In the genomic region with DNA sequence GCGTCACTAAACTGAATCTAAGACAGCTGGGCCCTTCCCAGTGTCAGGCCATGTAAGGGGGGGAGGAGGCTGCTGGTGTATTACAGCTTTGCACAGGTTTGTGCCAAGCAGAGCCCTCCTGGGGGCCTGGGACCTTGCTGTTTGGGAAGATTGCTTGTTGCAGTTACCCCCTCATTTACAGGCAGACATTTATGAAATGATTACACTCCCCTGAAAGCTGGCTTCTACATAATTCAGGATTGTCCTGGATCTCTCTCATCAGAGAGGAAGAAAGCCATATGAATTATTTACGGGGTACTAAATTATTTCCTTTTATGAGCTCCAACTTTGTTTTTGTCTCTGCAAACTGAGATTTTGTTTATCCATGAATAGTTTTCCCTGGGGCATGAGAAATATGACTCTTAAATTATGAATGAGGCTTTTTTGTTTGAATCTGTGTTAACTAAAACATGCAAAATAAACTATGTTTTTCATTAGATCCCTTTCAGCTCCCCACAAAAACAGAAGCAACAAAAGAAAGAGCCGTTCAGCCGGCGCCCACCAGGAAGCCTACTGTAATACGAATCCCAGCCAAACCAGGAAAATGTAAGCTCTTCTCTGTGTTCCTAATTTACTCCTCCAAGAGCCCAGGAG, we compare ENCODE assay signal across 14 mouse cellular contexts. TPM values are rescaled to one million over a fixed set of nuclear protein-coding genes. Genes with fewer than 3 reads are reported as not detected.
DNase-seq lines count a peak whose midpoint lies in the region; ATAC-seq and TF ChIP-seq lines count a peak whose summit lies in the region.
"Had no signal": no experiment of that assay in that cellular context is flagged by ENCODE, and none has a peak within 500 bp of the region (broad histone marks: within the 10 kb centered on the region; RNA-seq: fewer than 3 reads in every experiment).

No protein-coding gene starts in this region.

- H3K36me3 ChIP-seq in forebrain, embryonic 14.5 days (ENCODE audit: control insufficient read depth, insufficient read depth, low read length), result no peaks in the 10 kb centered on the region
- H3K36me3 ChIP-seq in limb, embryonic 12.5 days, result peaks cover 5% of the 10 kb centered on the region; the same call in 1 of the 2 replicates

- no peak for TF ChIP-seq POLR2A in cerebellum, adult 2 months (IDR thresholded peaks at IDR 0.05; ENCODE audit: borderline replicate concordance, insufficient read depth, low read length)

- no peaks in the 10 kb centered on the region for H3K4me1 ChIP-seq in cerebellum, adult 2 months (ENCODE audit: control insufficient read depth, insufficient read depth, low read length)
- peaks cover 4% of the 10 kb centered on the region for H3K4me1 ChIP-seq in forebrain, embryonic 14.5 days (ENCODE audit: control insufficient read depth, insufficient read depth, low read length)
- peaks cover 28% of the 10 kb centered on the region for H3K4me1 ChIP-seq in limb, embryonic 12.5 days (replicated peaks)

- no peak for TF ChIP-seq CTCF in cerebellum, adult 2 months (IDR thresholded peaks at IDR 0.05; ENCODE audit: borderline replicate concordance, insufficient read depth, low read depth, low read length)

- ATAC-seq in forebrain, embryonic 14.5 days, result peak; percentile 70; the same call in 1 of the 2 replicates
- ATAC-seq in limb, embryonic 12.5 days (ENCODE audit: insufficient number of reproducible peaks, insufficient read depth, low FRiP score, low TSS enrichment, low read depth), result peak; percentile 52; the same call in 1 of the 2 replicates

- H3K27ac ChIP-seq in cerebellum, adult 2 months (ENCODE audit: insufficient read depth, low read length), result no peak overlapping the region
- 0 out of 2 replicates have a peak overlapping the region, but pooled peaks have one; percentile 14 for H3K27ac ChIP-seq in forebrain, embryonic 14.5 days (ENCODE audit: low read depth, low read length)
- H3K27ac ChIP-seq in limb, embryonic 12.5 days, result peak overlapping the region; percentile 84
- H3K27ac ChIP-seq: liver, embryonic 14.5 days; macrophage had no signal

- H3K4me3 ChIP-seq in cerebellum, adult 2 months (replicated peaks; ENCODE audit: insufficient read depth, low read depth, low read length), result no peak overlapping the region
- no peak overlapping the region for H3K4me3 ChIP-seq in forebrain, embryonic 14.5 days (ENCODE audit: low read depth, low read length)
- H3K4me3 ChIP-seq in limb, embryonic 12.5 days (replicated peaks), result no peak overlapping the region
- H3K4me3 ChIP-seq: erythroblast, embryonic 14.5 days had no signal

- no peak overlapping the region for H3K4me2 ChIP-seq in forebrain, embryonic 14.5 days (ENCODE audit: low read length)
- peak overlapping the region; percentile 15; the same call in 1 of the 2 replicates for H3K4me2 ChIP-seq in limb, embryonic 12.5 days

- H3K27me3 ChIP-seq in cerebellum, adult 2 months (ENCODE audit: control insufficient read depth, insufficient read depth, low read length), result no peaks in the 10 kb centered on the region
- H3K27me3 ChIP-seq in forebrain, embryonic 14.5 days (replicated peaks; ENCODE audit: control insufficient read depth, insufficient read depth, low read length), result no peaks in the 10 kb centered on the region
- no peaks in the 10 kb centered on the region for H3K27me3 ChIP-seq in limb, embryonic 12.5 days

- DNase-seq in cerebellum, postnatal 14 days, result peak; percentile 27 to 33
- DNase-seq in cerebellum, adult 2 months, result no peak
- DNase-seq in Muller cell, postnatal 12 days (ENCODE audit: inconsistent ontology term), result peak; percentile 9
- peak; percentile 53 for DNase-seq in forebrain, embryonic 14.5 days (ENCODE audit: low spot score)
- DNase-seq in layer of hippocampus, postnatal 14 days (ENCODE audit: low spot score in 2 of 2), result no peak
- no peak for DNase-seq in layer of hippocampus, postnatal 36 days
- no peak for DNase-seq in urinary bladder, adult 18-20 months (ENCODE audit: low spot score in 2 of 2)
- DNase-seq: cerebellum, adult 11 months; heart, postnatal 36 days; thymus, postnatal 25 days had no signal

- no peaks in the 10 kb centered on the region for H3K9me3 ChIP-seq in forebrain, embryonic 14.5 days (replicated peaks; ENCODE audit: control insufficient read depth, low read length)
- H3K9me3 ChIP-seq in limb, embryonic 12.5 days, result no peaks in the 10 kb centered on the region

- 29% methylated on average over 6 of the region's 6 CpGs for WGBS in cerebellum, adult 2 months
- WGBS in forebrain, embryonic 14.5 days, result 18% methylated on average over 6 of the region's 6 CpGs
- WGBS in limb, embryonic 12.5 days, result 25% methylated on average over 6 of the region's 6 CpGs

- no peak overlapping the region for H3K9ac ChIP-seq in forebrain, embryonic 14.5 days (ENCODE audit: low read length)
- no peak overlapping the region; the same call in 1 of the 2 replicates for H3K9ac ChIP-seq in limb, embryonic 12.5 days (replicated peaks)
- H3K9ac ChIP-seq: liver, embryonic 14.5 days had no signal

RNA-seq across cellular contexts. Expression of gene Rps3a1, which starts 49.2 kb away (rescaled TPM):
- 581 and 638 TPM in 2 replicates for polyA plus RNA-seq in cerebellum, adult 2 months (2012; rRNA removed)
- polyA plus RNA-seq in forebrain, embryonic 14.5 days (2014; fragmentation: Nextera tagmentation; extraction: Ambion mirVana), result 802 and 926 TPM in 2 replicates
- 1,233 and 1,304 TPM in 2 replicates for polyA plus RNA-seq in limb, embryonic 12.5 days (2016; fragmentation: Nextera tagmentation; extraction: Ambion mirVana)
- total RNA-seq in layer of hippocampus, postnatal 14 days (2021), result 100 to 1,000 TPM; 373 to 374 TPM
- total RNA-seq in layer of hippocampus, postnatal 36 days (2021), result 100 to 1,000 TPM; 392 to 411 TPM

Comparison
In these comparisons a context has a peak if more than half of its experiments do, and no peak if none do; other contexts are left out.
1. DNase-seq: peak in cerebellum, postnatal 14 days (2 of 2), Muller cell, postnatal 12 days (single experiment) and forebrain, embryonic 14.5 days (single experiment); none in cerebellum, adult 2 months (0 of 2), layer of hippocampus, postnatal 14 days (0 of 2), layer of hippocampus, postnatal 36 days (0 of 2) and urinary bladder, adult 18-20 months (0 of 2).